ENCODE assay signal across 8 mouse cellular contexts in the genomic region with DNA sequence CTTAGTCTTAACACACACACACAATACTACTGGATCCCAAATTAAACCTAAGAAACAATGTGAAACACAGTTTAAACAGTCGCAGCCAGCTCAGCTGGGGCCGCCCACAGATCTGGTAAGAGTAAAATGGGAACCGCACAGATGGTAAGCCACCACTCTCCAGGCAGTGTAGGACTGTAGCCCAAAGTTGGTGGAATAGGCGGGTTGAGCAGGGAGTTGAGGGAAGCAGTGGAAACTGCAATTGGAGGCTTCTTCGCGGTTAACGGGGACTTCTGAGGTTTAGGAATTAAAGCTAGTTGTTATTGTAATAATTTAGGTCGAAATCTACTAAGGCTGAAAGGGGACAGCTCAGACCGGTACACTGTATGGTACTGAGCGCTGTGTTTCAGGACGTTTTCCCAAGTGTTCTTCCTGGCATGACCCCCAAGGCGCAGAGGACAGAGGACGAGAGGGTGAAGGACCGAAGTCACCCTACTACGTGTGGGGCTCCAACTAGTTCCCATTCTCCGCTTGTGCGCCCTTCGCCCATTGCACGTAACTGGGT. TPM values are rescaled to one million over a fixed set of nuclear protein-coding genes. Genes with fewer than 3 reads are reported as not detected.
DNase-seq lines count a peak whose midpoint lies in the region; ATAC-seq and TF ChIP-seq lines count a peak whose summit lies in the region.

No protein-coding gene starts in this region.

- peak overlapping the region; percentile 58 for H3K9ac ChIP-seq in lung, postnatal 0 days (replicated peaks; ENCODE audit: low read depth)
- peak overlapping the region; percentile 57 for H3K9ac ChIP-seq in stomach, embryonic 14.5 days (replicated peaks; ENCODE audit: low read depth, low read length)

- peak; percentile 37 for DNase-seq in lung, postnatal 0 days (ENCODE audit: low spot score)
- no peak for DNase-seq in lung, postnatal 25 days (ENCODE audit: low spot score)
- DNase-seq in frontal cortex, adult 2 months (ENCODE audit: extremely low spot score in 1 of 2, low spot score in 1 of 2), result peak; percentile 80 to 90
- peak; percentile 90 for DNase-seq in layer of hippocampus, adult 9-11 months
- DNase-seq in thymus, postnatal 10 days (ENCODE audit: low spot score in 2 of 2), result no peak

- peak overlapping the region; percentile 85 for H3K4me3 ChIP-seq in lung, postnatal 0 days (ENCODE audit: low read depth, low read length)
- peak overlapping the region; percentile 97 for H3K4me3 ChIP-seq in brown adipose tissue, adult 24 weeks (ENCODE audit: insufficient read depth, low read depth, low read length)
- H3K4me3 ChIP-seq in macrophage (ENCODE audit: inconsistent target), result peak overlapping the region; percentile 74
- H3K4me3 ChIP-seq in stomach, embryonic 14.5 days (ENCODE audit: low read depth, low read length), result peak overlapping the region; percentile 76

- H3K79me2 ChIP-seq in macrophage (ENCODE audit: inconsistent target), result no peaks in the 10 kb centered on the region

- peak; percentile 56; the same call in 1 of the 2 replicates for ATAC-seq in lung, postnatal 0 days
- peak; percentile 11; the same call in 1 of the 2 replicates for ATAC-seq in stomach, embryonic 14.5 days (ENCODE audit: insufficient number of reproducible peaks, insufficient read depth, low FRiP score, low read depth)

- H3K27ac ChIP-seq in lung, postnatal 0 days (ENCODE audit: low read length), result peak overlapping the region; percentile 48; the same call in 1 of the 2 replicates
- peak overlapping the region; percentile 64 for H3K27ac ChIP-seq in brown adipose tissue, adult 24 weeks (replicated peaks; ENCODE audit: low read depth, low read length)
- H3K27ac ChIP-seq in macrophage, result peak overlapping the region; percentile 10; the same call in 1 of the 2 replicates
- H3K27ac ChIP-seq in stomach, embryonic 14.5 days (ENCODE audit: low read length), result peak overlapping the region; percentile 66; the same call in 1 of the 2 replicates

- H3K4me2 ChIP-seq in lung, postnatal 0 days (replicated peaks; ENCODE audit: low read depth, low read length), result peak overlapping the region; percentile 89
- peak overlapping the region; percentile 80 for H3K4me2 ChIP-seq in stomach, embryonic 14.5 days (replicated peaks; ENCODE audit: low read depth, low read length)

- TF ChIP-seq CTCF in lung, postnatal 0 days (IDR thresholded peaks at IDR 0.05), result no peak

- no peaks in the 10 kb centered on the region for H3K27me3 ChIP-seq in lung, postnatal 0 days (replicated peaks; ENCODE audit: insufficient read depth, low read length)
- no peaks in the 10 kb centered on the region for H3K27me3 ChIP-seq in stomach, embryonic 14.5 days (ENCODE audit: control insufficient read depth, insufficient read depth, low read length)

- no peaks in the 10 kb centered on the region for H3K9me3 ChIP-seq in lung, postnatal 0 days (ENCODE audit: low read length)
- no peaks in the 10 kb centered on the region for H3K9me3 ChIP-seq in stomach, embryonic 14.5 days (ENCODE audit: control insufficient read depth, low read depth, low read length)

- TF ChIP-seq EP300 in lung, postnatal 0 days (IDR thresholded peaks at IDR 0.05), result no peak

- H3K36me3 ChIP-seq in lung, postnatal 0 days (ENCODE audit: insufficient read depth, low read length), result no peaks in the 10 kb centered on the region
- no peaks in the 10 kb centered on the region for H3K36me3 ChIP-seq in macrophage (ENCODE audit: inconsistent target)
- H3K36me3 ChIP-seq in stomach, embryonic 14.5 days (ENCODE audit: control insufficient read depth, insufficient read depth, low read length), result peaks cover 3% of the 10 kb centered on the region; the same call in 1 of the 2 replicates

- H3K4me1 ChIP-seq in lung, postnatal 0 days (ENCODE audit: insufficient read depth, low read depth, low read length), result peaks cover 5% of the 10 kb centered on the region; the same call in 1 of the 2 replicates
- no peaks in the 10 kb centered on the region for H3K4me1 ChIP-seq in brown adipose tissue, adult 24 weeks (ENCODE audit: control insufficient read depth, insufficient read depth, insufficient read length, low read length)
- H3K4me1 ChIP-seq in stomach, embryonic 14.5 days (ENCODE audit: control insufficient read depth, insufficient read depth, low read length), result 0 out of 2 replicates have a peak, but pooled peaks cover 5% of the 10 kb centered on the region

- under 1% methylated on average over 19 of the region's 19 CpGs for WGBS in lung, postnatal 0 days
- WGBS in macrophage (ENCODE audit: missing documents), result 1% methylated on average over 16 of the region's 19 CpGs
- WGBS in stomach, embryonic 14.5 days, result under 1% methylated on average over 19 of the region's 19 CpGs

RNA-seq across cellular contexts. Expression of a gene that starts 0.6 kb away (rescaled TPM):
- 13.6 and 15.8 TPM in 2 replicates for polyA plus RNA-seq in lung, postnatal 0 days (2015; fragmentation: Nextera tagmentation; extraction: Ambion mirVana)
- polyA plus RNA-seq in brown adipose tissue, adult 24 weeks (2012; ENCODE audit: insufficient read depth, insufficient read length, missing spikeins), result 17.0 and 21.7 TPM in 2 replicates
- polyA plus RNA-seq in frontal cortex, adult 2 months (2012; rRNA removed), result 8.4 and 9.0 TPM in 2 replicates
- total RNA-seq in macrophage (2018; cell fraction: chromatin; rRNA removed), result 1 to 10 TPM in 23 of 26 experiments, under 1 TPM in 3; 0.56 to 6.3 (median 3.1) TPM
- total RNA-seq in macrophage (2018; cell fraction: cytosol; rRNA removed), result 1 to 10 TPM; 2.9 to 7.5 (median 5.1) TPM
- 1 to 10 TPM in 25 of 26 experiments, under 1 TPM in 1; 0.78 to 7.0 (median 2.6) TPM for total RNA-seq in macrophage (2018; cell fraction: nucleus; rRNA removed)
- 4.7 to 12.0 TPM (median 5.2 TPM) in 3 replicates for polyA plus RNA-seq in macrophage (2018)
- 16.1 and 17.7 TPM in 2 replicates for polyA plus RNA-seq in stomach, embryonic 14.5 days (2014; fragmentation: Nextera tagmentation; extraction: Ambion mirVana)

RNA-seq across cellular contexts. Expression of a gene that starts 24.5 kb away (rescaled TPM):
- polyA plus RNA-seq in lung, postnatal 0 days (2015; fragmentation: Nextera tagmentation; extraction: Ambion mirVana), result 14.0 and 16.1 TPM in 2 replicates
- 19.5 and 20.4 TPM in 2 replicates for polyA plus RNA-seq in brown adipose tissue, adult 24 weeks (2012; ENCODE audit: insufficient read depth, insufficient read length, missing spikeins)
- 17.7 and 21.3 TPM in 2 replicates for polyA plus RNA-seq in frontal cortex, adult 2 months (2012; rRNA removed)
- total RNA-seq in macrophage (2018; cell fraction: chromatin; rRNA removed), result 10 to 100 TPM in 10 of 26 experiments, 1 to 10 TPM in 16; 1.2 to 16.5 (median 7.3) TPM
- 10 to 100 TPM in 8 of 26 experiments, 1 to 10 TPM in 18; 8.0 to 14.0 (median 9.6) TPM for total RNA-seq in macrophage (2018; cell fraction: cytosol; rRNA removed)
- 10 to 100 TPM in 9 of 26 experiments, 1 to 10 TPM in 17; 3.1 to 24.2 (median 7.3) TPM for total RNA-seq in macrophage (2018; cell fraction: nucleus; rRNA removed)
- polyA plus RNA-seq in macrophage (2018), result 6.1 to 33.4 TPM (median 9.5 TPM) in 3 replicates
- 41.4 and 46.4 TPM in 2 replicates for polyA plus RNA-seq in stomach, embryonic 14.5 days (2014; fragmentation: Nextera tagmentation; extraction: Ambion mirVana)

Comparison
In these comparisons a context has a peak if more than half of its experiments do, and no peak if none do; other contexts are left out.
1. DNase-seq: peak in lung, postnatal 0 days (single experiment), frontal cortex, adult 2 months (2 of 2) and layer of hippocampus, adult 9-11 months (single experiment); none in lung, postnatal 25 days (single experiment) and thymus, postnatal 10 days (0 of 2).
2. H3K27ac ChIP-seq: peak in every context shown above with its lines; median percentile 66 in stomach, embryonic 14.5 days; 64 in brown adipose tissue, adult 24 weeks; 48 in lung, postnatal 0 days; 10 in macrophage.
3. Peak in every context shown above with its lines, with median percentiles within 50 percentile points of each other: H3K4me3 ChIP-seq.